Mouse (Mus musculus): ENCODE measurements around the gene Svs4.
"Not testable (repeated sequence)": the region's sequence is repeated elsewhere in the genome, so short reads cannot be mapped to it uniquely, and the experiment has no call there.

Svs4 gene

GRCm38 (mm10) chr2:164278359-164278758 lies at the start of gene Svs4:
Gene Svs4 (minus strand): TSS chr2:164278459.
- no peak for DNase-seq (ENCODE audit: low read depth)

GRCm38 (mm10) chr2:164320983-164321382 lies 42.7 kb upstream of the Svs4 start:
- no peak for DNase-seq (ENCODE audit: low read depth)

- DNase-seq (ENCODE audit: low read depth): not testable (repeated sequence)
These were observed 38.2 kb upstream of the Svs4 start, which contains the start of gene Svs6 for GRCm38 (mm10) chr2:164316451-164316850. Gene Svs6 (plus strand): TSS chr2:164316751.

- not testable (repeated sequence) for DNase-seq (ENCODE audit: low read depth)
These were observed 37.2 kb upstream of the Svs4 start for GRCm38 (mm10) chr2:164315460-164315859.

- no peak for DNase-seq (ENCODE audit: low read depth)
These were observed 34.3 kb upstream of the Svs4 start for GRCm38 (mm10) chr2:164312599-164312998.

GRCm38 (mm10) chr2:164288968-164289367 lies 10.7 kb upstream of the Svs4 start, which contains the start of gene Svs3a:
Gene Svs3a (plus strand): TSS chr2:164289268.
- DNase-seq (ENCODE audit: low read depth): not testable (repeated sequence)

- not testable (repeated sequence) for DNase-seq (ENCODE audit: low read depth)
These were observed 21.7 kb downstream of the Svs4 start, which contains the start of gene Svs3b for GRCm38 (mm10) chr2:164256540-164256939. Gene Svs3b (minus strand): TSS chr2:164256640.

- DNase-seq (ENCODE audit: low read depth): no peak
These were observed 39.9 kb downstream of the Svs4 start, which contains the start of gene Svs2 for GRCm38 (mm10) chr2:164238366-164238765. Gene Svs2 (minus strand): TSS chr2:164238466.

- DNase-seq (ENCODE audit: low read depth): no peak
These were observed 45.6 kb downstream of the Svs4 start for GRCm38 (mm10) chr2:164232671-164233070.

- DNase-seq (ENCODE audit: low read depth): no peak
These were observed 49.7 kb downstream of the Svs4 start for GRCm38 (mm10) chr2:164228361-164229070.

All from naive thymus-derived CD4-positive, alpha-beta T cell, adult 2 months (primary cell).